Mouse (Mus musculus): ENCODE results near the gene Ten1. TPM values are rescaled to one million over a fixed set of nuclear protein-coding genes. Genes with fewer than 3 reads are reported as not detected.

The Ten1 gene
- polyA plus RNA-seq, 1 experiment from 2014 or later = 115 TPM

DNA sequence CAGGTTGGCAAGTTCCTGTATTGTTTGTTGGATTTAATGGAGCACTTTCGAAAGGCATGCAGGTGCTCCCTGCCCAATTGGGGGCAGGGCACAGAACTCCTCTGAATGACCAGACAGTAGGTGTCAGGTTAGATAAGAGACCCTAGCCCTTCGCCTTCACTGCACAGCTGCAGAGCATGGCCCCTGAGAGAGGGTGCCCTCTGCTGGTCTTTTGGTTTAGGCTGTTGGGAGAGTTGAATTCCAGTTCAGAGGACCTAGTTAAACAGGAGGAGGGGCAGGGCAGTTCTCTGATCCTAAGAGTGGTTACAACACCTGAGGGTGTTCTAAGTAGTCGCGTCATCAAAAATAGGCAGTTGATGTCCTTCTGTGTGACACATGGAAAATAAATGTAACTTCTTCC, 21.2 kb downstream of the Ten1 start:
- no peak overlapping the region for H3K4me2 ChIP-seq (ENCODE audit: low read depth, low read length)
- peaks cover 31% of the 10 kb centered on the region for H3K4me1 ChIP-seq (ENCODE audit: control insufficient read depth, insufficient read depth, low read length)
- peak overlapping the region; percentile 58 for H3K27ac ChIP-seq (ENCODE audit: low read length)
- 17% methylated on average over 4 of the region's 4 CpGs for WGBS
- H3K36me3 ChIP-seq (ENCODE audit: control insufficient read depth, insufficient read depth, low read length) = no peaks in the 10 kb centered on the region
- H3K27me3 ChIP-seq (replicated peaks; ENCODE audit: control insufficient read depth, insufficient read depth, low read length) = 0 out of 2 replicates have a peak, but pooled peaks cover 5% of the 10 kb centered on the region
- 0 out of 2 replicates have a peak overlapping the region, but pooled peaks have one; percentile 10 for H3K9ac ChIP-seq (ENCODE audit: low read depth, low read length)
- H3K4me3 ChIP-seq (ENCODE audit: low read length) = no peak overlapping the region
- peaks cover 3% of the 10 kb centered on the region; the same call in 1 of the 2 replicates for H3K9me3 ChIP-seq (ENCODE audit: control insufficient read depth, low read length)
- peak; percentile 47 for ATAC-seq

DNA sequence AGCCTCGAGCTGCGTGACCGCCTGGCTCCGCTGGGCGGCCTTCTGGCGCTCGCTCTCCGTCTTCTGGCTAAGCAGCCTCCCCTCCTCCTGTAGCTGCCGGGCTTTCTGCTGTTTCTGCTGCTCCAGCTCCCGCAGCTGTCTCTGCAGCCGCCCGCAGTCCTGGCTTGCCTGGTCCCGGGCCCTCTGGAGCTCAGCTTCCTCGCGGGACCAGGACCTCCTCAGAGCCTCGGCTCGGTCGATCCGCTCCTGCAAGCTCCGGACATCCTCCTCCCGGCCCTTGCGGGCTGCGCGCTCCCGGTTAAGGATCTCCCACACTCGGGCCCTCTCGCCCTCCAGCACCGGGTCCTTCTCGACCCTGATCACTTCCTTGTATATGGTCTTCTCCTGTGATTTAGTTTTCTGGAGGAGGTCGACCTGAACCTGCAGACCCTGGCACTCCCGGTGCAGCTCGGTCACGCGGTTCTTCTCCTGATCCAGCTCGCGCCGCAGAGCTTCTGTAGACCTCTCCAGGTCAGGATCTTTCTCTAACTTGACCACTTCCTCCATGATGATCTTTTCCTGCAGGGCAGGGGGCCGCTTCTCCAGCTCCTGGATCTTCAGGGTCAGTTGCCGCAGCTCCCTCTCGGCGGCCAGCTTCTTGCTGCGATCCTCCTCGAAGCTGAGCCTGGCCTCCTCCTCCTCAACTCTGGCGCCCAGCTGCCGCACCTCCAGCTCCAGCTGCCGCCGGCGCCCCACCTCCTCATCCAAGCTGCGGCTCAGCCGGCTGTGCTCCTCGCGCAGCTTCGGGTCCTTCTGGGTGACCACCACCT, 23.5 kb downstream of the Ten1 start:
- Histone ChIP-seq H3K9ac (ENCODE audit: low read depth, low read length) (peak overlapping the region; percentile 59), H3K4me2 (ENCODE audit: low read depth, low read length) (peak overlapping the region; percentile 63), H3K27me3 (replicated peaks; ENCODE audit: control insufficient read depth, insufficient read depth, low read length) (0 out of 2 replicates have a peak, but pooled peaks cover 5% of the 10 kb centered on the region), H3K4me3 (ENCODE audit: low read length) (peak overlapping the region; percentile 39), H3K36me3 (ENCODE audit: control insufficient read depth, insufficient read depth, low read length) (no peaks in the 10 kb centered on the region), H3K27ac (ENCODE audit: low read length) (no peak overlapping the region), H3K9me3 (ENCODE audit: control insufficient read depth, low read length) (peaks cover 3% of the 10 kb centered on the region; the same call in 1 of the 2 replicates), H3K4me1 (ENCODE audit: control insufficient read depth, insufficient read depth, low read length) (peaks cover 31% of the 10 kb centered on the region)
- 22% methylated on average over 53 of the region's 53 CpGs for WGBS
- ATAC-seq = no peak

GRCm38 (mm10) chr11:116222740-116223059, 24.0 kb downstream of the Ten1 start:
- H3K9ac ChIP-seq (ENCODE audit: low read depth, low read length) = peak overlapping the region; percentile 59
- WGBS = 24% methylated on average over 23 of the region's 23 CpGs
- ATAC-seq = no peak

GRCm38 (mm10) chr11:116226414-116226813, 27.8 kb downstream of the Ten1 start:
- ATAC-seq = peak; percentile 22; the same call in 1 of the 2 replicates
- WGBS = 5% methylated on average over 2 of the region's 2 CpGs

More at GRCm38 (mm10) chr11:116222740-116223059, 24.0 kb downstream of the Ten1 start:
- Histone ChIP-seq H3K4me3 (ENCODE audit: low read length) (peak overlapping the region; percentile 39), H3K36me3 (ENCODE audit: control insufficient read depth, insufficient read depth, low read length) (no peaks in the 10 kb centered on the region), H3K27ac (ENCODE audit: low read length) (no peak overlapping the region), H3K9me3 (ENCODE audit: control insufficient read depth, low read length) (peaks cover 3% of the 10 kb centered on the region; the same call in 1 of the 2 replicates), H3K4me1 (ENCODE audit: control insufficient read depth, insufficient read depth, low read length) (peaks cover 31% of the 10 kb centered on the region), H3K4me2 (ENCODE audit: low read depth, low read length) (peak overlapping the region; percentile 63), H3K27me3 (replicated peaks; ENCODE audit: control insufficient read depth, insufficient read depth, low read length) (0 out of 2 replicates have a peak, but pooled peaks cover 5% of the 10 kb centered on the region)

GRCm38 (mm10) chr11:116228699-116229098, 30.0 kb downstream of the Ten1 start:
- ATAC-seq = no peak
- Histone ChIP-seq H3K4me3 (ENCODE audit: low read length) (no peak overlapping the region), H3K27ac (ENCODE audit: low read length) (no peak overlapping the region), H3K4me1 (ENCODE audit: control insufficient read depth, insufficient read depth, low read length) (no peaks in the 10 kb centered on the region), H3K27me3 (replicated peaks; ENCODE audit: control insufficient read depth, insufficient read depth, low read length) (no peaks in the 10 kb centered on the region), H3K9me3 (ENCODE audit: control insufficient read depth, low read length) (no peaks in the 10 kb centered on the region), H3K9ac (ENCODE audit: low read depth, low read length) (no peak overlapping the region), H3K4me2 (ENCODE audit: low read depth, low read length) (no peak overlapping the region), H3K36me3 (ENCODE audit: control insufficient read depth, insufficient read depth, low read length) (no peaks in the 10 kb centered on the region)
- 61% methylated on average over 4 of the region's 4 CpGs for WGBS

More at GRCm38 (mm10) chr11:116226414-116226813, 27.8 kb downstream of the Ten1 start:
- H3K27ac ChIP-seq (ENCODE audit: low read length) = no peak overlapping the region
- no peak overlapping the region for H3K4me2 ChIP-seq (ENCODE audit: low read depth, low read length)
- H3K9ac ChIP-seq (ENCODE audit: low read depth, low read length) = no peak overlapping the region
- no peak overlapping the region for H3K4me3 ChIP-seq (ENCODE audit: low read length)
- peaks cover 3% of the 10 kb centered on the region; the same call in 1 of the 2 replicates for H3K9me3 ChIP-seq (ENCODE audit: control insufficient read depth, low read length)
- H3K36me3 ChIP-seq (ENCODE audit: control insufficient read depth, insufficient read depth, low read length) = no peaks in the 10 kb centered on the region
- H3K27me3 ChIP-seq (replicated peaks; ENCODE audit: control insufficient read depth, insufficient read depth, low read length) = 0 out of 2 replicates have a peak, but pooled peaks cover 5% of the 10 kb centered on the region
- peaks cover 10% of the 10 kb centered on the region for H3K4me1 ChIP-seq (ENCODE audit: control insufficient read depth, insufficient read depth, low read length)

GRCm38 (mm10) chr11:116232427-116232826, 33.8 kb downstream of the Ten1 start:
- no peak overlapping the region for H3K27ac ChIP-seq (ENCODE audit: low read length)
- H3K9me3 ChIP-seq (ENCODE audit: control insufficient read depth, low read length) = no peaks in the 10 kb centered on the region
- H3K4me1 ChIP-seq (ENCODE audit: control insufficient read depth, insufficient read depth, low read length) = no peaks in the 10 kb centered on the region; the same call in 1 of the 2 replicates
- WGBS = 41% methylated on average over 17 of the region's 17 CpGs
- H3K27me3 ChIP-seq (replicated peaks; ENCODE audit: control insufficient read depth, insufficient read depth, low read length) = no peaks in the 10 kb centered on the region
- H3K4me2 ChIP-seq (ENCODE audit: low read depth, low read length) = no peak overlapping the region
- H3K4me3 ChIP-seq (ENCODE audit: low read length) = no peak overlapping the region
- no peak for ATAC-seq
- H3K36me3 ChIP-seq (ENCODE audit: control insufficient read depth, insufficient read depth, low read length) = no peaks in the 10 kb centered on the region
- H3K9ac ChIP-seq (ENCODE audit: low read depth, low read length) = peak overlapping the region; percentile 25

- Histone ChIP-seq H3K36me3 (ENCODE audit: control insufficient read depth, insufficient read depth, low read length) (no peaks in the 10 kb centered on the region), H3K9ac (ENCODE audit: low read depth, low read length) (no peak overlapping the region), H3K4me2 (ENCODE audit: low read depth, low read length) (no peak overlapping the region), H3K9me3 (ENCODE audit: control insufficient read depth, low read length) (no peaks in the 10 kb centered on the region), H3K27ac (ENCODE audit: low read length) (no peak overlapping the region), H3K27me3 (replicated peaks; ENCODE audit: control insufficient read depth, insufficient read depth, low read length) (no peaks in the 10 kb centered on the region), H3K4me3 (ENCODE audit: low read length) (no peak overlapping the region), H3K4me1 (ENCODE audit: control insufficient read depth, insufficient read depth, low read length) (peaks cover 6% of the 10 kb centered on the region)
- WGBS = 84% methylated on average over 8 of the region's 8 CpGs
- ATAC-seq = no peak
These were observed 36.2 kb downstream of the Ten1 start for GRCm38 (mm10) chr11:116234901-116235300.

DNA sequence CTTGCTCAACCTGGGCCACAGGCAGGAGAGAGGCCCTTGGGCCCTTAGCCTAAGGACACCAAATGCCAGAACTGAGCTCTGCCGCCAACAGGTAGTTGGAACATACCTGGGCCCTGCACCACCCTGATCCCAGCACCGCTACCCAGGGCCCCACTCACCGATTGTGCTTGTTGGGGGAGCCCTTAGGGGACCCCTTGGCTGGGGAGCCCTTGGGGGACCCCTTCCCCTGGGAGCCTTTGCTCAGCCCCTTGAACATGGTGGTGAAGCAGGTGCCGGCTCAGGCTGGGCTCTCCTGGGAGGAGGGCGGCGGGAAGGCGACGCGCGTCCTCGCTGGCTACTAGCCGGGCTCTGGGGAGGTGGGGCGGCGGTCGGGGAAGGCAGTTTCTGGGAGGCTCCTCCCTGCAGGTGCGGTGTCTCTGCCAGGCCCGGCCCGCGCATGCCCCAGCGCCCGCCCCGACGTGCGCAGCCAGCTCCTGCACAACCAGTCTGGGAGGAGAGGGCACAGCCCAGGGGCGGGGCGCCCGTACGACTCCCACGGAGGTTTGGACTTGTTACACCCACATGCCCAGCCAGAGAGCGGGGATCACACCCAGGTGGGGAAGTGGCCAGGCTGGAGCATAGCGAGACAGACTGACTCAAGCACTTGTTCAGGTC, 39.2 kb downstream of the Ten1 start, which contains the start of gene Evpl:
Gene Evpl (minus strand): TSS at position 336 of the 654 bp plus-strand sequence.
- WGBS = 14% methylated on average over 31 of the region's 31 CpGs
- Histone ChIP-seq H3K9me3 (ENCODE audit: control insufficient read depth, low read length) (no peaks in the 10 kb centered on the region), H3K4me3 (ENCODE audit: low read length) (peak within 1 kb of the TSS; percentile 47), H3K9ac (ENCODE audit: low read depth, low read length) (peak within 1 kb of the TSS; percentile 70), H3K36me3 (ENCODE audit: control insufficient read depth, insufficient read depth, low read length) (no peaks in the 10 kb centered on the region), H3K4me2 (ENCODE audit: low read depth, low read length) (peak within 1 kb of the TSS; percentile 57), H3K27me3 (replicated peaks; ENCODE audit: control insufficient read depth, insufficient read depth, low read length) (no peaks in the 10 kb centered on the region), H3K4me1 (ENCODE audit: control insufficient read depth, insufficient read depth, low read length) (peaks cover 24% of the 10 kb centered on the region), H3K27ac (ENCODE audit: low read length) (peak within 1 kb of the TSS; percentile 48)
- peak; percentile 95 for ATAC-seq

- Histone ChIP-seq H3K27ac (ENCODE audit: low read length) (0 out of 2 replicates have a peak overlapping the region, but pooled peaks have one; percentile 11), H3K4me1 (ENCODE audit: control insufficient read depth, insufficient read depth, low read length) (peaks cover 24% of the 10 kb centered on the region), H3K4me3 (ENCODE audit: low read length) (no peak overlapping the region), H3K9me3 (ENCODE audit: control insufficient read depth, low read length) (no peaks in the 10 kb centered on the region), H3K36me3 (ENCODE audit: control insufficient read depth, insufficient read depth, low read length) (0 out of 2 replicates have a peak, but pooled peaks cover 4% of the 10 kb centered on the region), H3K9ac (ENCODE audit: low read depth, low read length) (no peak overlapping the region), H3K4me2 (ENCODE audit: low read depth, low read length) (no peak overlapping the region), H3K27me3 (replicated peaks; ENCODE audit: control insufficient read depth, insufficient read depth, low read length) (no peaks in the 10 kb centered on the region)
- no peak for ATAC-seq
- WGBS = 41% methylated on average over 7 of the region's 7 CpGs
These were observed 41.1 kb downstream of the Ten1 start for GRCm38 (mm10) chr11:116239797-116240196.
